Mouse (Mus musculus): Measurements from ENCODE around the gene Gm17349. TPM values are rescaled to one million over a fixed set of nuclear protein-coding genes. Genes with fewer than 3 reads are reported as not detected.

Gm17349 gene
- total RNA-seq, 2 experiments from 2014 or later = not detected

- no peak for DNase-seq (ENCODE audit: low spot score)
Observed at GRCm38 (mm10) chr15:99663964-99664599, 41.2 kb downstream of the Gm17349 start.

- no peak for DNase-seq (ENCODE audit: low spot score)
Observed at GRCm38 (mm10) chr15:99662371-99662770, 42.9 kb downstream of the Gm17349 start.

GRCm38 (mm10) chr15:99661121-99661830 is 44.0 kb downstream of the Gm17349 start:
- DNase-seq (ENCODE audit: low spot score) = no peak

- no peak for DNase-seq (ENCODE audit: low spot score)
Observed at GRCm38 (mm10) chr15:99658437-99658836, 46.9 kb downstream of the Gm17349 start.

GRCm38 (mm10) chr15:99655956-99656355 is 49.3 kb downstream of the Gm17349 start:
- no peak for DNase-seq (ENCODE audit: low spot score)

GRCm38 (mm10) chr15:99653876-99654275 is 51.4 kb downstream of the Gm17349 start:
- DNase-seq (ENCODE audit: low spot score) = no peak

- no peak for DNase-seq (ENCODE audit: low spot score)
Observed at GRCm38 (mm10) chr15:99653291-99653690, 52.0 kb downstream of the Gm17349 start.

Other genes starting within 250 kb of the Gm17349 start
- gene Nckap5l, start 247.7 kb downstream of the Gm17349 start, total RNA-seq (2021) = 1 to 10 TPM; 1.6 to 1.9 TPM
- 1 to 10 TPM; 4.2 to 5.1 TPM for gene Bcdin3d, start 230.8 kb downstream of the Gm17349 start, total RNA-seq (2021)
- under 1 TPM in 1 of 2 experiments, not detected in 1; 0.12 TPM for gene Faim2, start 177.3 kb downstream of the Gm17349 start, total RNA-seq (2021)
- gene Aqp2, start 126.4 kb downstream of the Gm17349 start, total RNA-seq (2021) = not detected
- under 1 TPM in 1 of 2 experiments, not detected in 1; 0.30 TPM for gene Aqp5, start 114.7 kb downstream of the Gm17349 start, total RNA-seq (2021)
- not detected for gene Aqp6, start 104.1 kb downstream of the Gm17349 start, total RNA-seq (2021)
- gene Racgap1, start 53.8 kb downstream of the Gm17349 start, total RNA-seq (2021) = under 1 TPM; 0.57 to 0.69 TPM
- under 1 TPM in 1 of 2 experiments, not detected in 1; 0.11 TPM for gene Asic1, start 35.1 kb downstream of the Gm17349 start, total RNA-seq (2021)
- gene Smarcd1, start 3.4 kb downstream of the Gm17349 start, total RNA-seq (2021) = 1 to 10 TPM; 5.8 to 7.4 TPM
- 100 to 1,000 TPM; 366 to 449 TPM for gene Gpd1, start 12.0 kb upstream of the Gm17349 start, total RNA-seq (2021)
- 100 to 1,000 TPM; 139 to 156 TPM for gene Cox14, start 20.1 kb upstream of the Gm17349 start, total RNA-seq (2021)
- 1 to 10 TPM; 2.9 to 6.2 TPM for gene Cers5, start 67.4 kb upstream of the Gm17349 start, total RNA-seq (2021)
- 10 to 100 TPM in 1 of 2 experiments, 1 to 10 TPM in 1; 5.6 to 11.2 TPM for gene Lima1, start 170.0 kb upstream of the Gm17349 start, total RNA-seq (2021)

Measured in gastrocnemius, adult 18-20 months (tissue).